Mouse (Mus musculus) testis, adult 2 months (tissue): ENCODE measurements around the gene Hist2h3c1.

Experiments used
- CTCF ChIP-seq: fragments of 200-500 bp; IDR thresholded peaks from 2 replicates; pipeline ENCODE4 v1.5.1; 2012; ENCODE audit warnings: low read depth, mild to moderate bottlenecking, inconsistent platforms, low read length, moderate library complexity; ENCODE audit not compliant: control insufficient read depth, insufficient read depth, insufficient replicate concordance
- POLR2A ChIP-seq: fragments of 200-500 bp; IDR thresholded peaks from 2 replicates; pipeline ENCODE4 v1.6.1; 2012; ENCODE audit warnings: low read depth, mild to moderate bottlenecking, inconsistent platforms, low read length, moderate library complexity; ENCODE audit not compliant: control insufficient read depth

DNA sequence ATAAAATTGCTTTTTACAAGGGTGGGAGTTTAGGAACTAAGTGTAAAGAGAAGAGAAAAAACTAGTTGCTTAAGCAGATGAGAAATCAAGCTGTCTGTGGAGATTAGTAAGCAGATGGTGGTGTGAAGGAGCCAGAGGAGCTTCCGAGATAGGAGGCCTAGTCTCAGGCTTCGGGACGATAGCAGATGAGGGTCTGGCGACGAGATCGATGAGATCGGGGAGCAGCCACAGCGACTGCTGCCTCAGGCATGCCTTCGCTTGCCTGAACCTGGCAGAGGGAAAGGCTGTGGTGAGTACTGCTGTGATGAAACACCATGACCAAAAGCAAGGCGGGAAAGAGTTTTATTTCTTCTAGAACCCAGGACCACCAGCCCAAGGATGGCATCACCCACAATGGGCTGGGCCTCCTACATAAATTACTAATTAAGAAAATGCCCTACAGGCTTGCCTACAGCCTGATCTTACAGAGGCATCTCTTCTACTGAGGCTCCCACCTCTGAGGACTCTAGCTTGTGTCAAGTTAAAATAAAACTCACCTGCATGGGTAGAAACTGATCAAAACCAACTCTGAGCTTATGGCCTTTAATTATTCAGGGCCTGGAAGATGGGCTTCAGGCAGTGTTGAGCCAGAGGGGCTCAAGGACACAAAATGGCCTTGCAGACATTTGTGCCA lies 8.3 kb downstream of the Hist2h3c1 start:
- TF ChIP-seq POLR2A (no peak), CTCF (no peak)
